Mouse (Mus musculus): ENCODE data around the gene Med12l. TPM values are rescaled to one million over a fixed set of nuclear protein-coding genes. Genes with fewer than 3 reads are reported as not detected.

The Med12l gene
- polyA plus RNA-seq, 1 experiment from 2014 or later = 4.4 TPM

DNA sequence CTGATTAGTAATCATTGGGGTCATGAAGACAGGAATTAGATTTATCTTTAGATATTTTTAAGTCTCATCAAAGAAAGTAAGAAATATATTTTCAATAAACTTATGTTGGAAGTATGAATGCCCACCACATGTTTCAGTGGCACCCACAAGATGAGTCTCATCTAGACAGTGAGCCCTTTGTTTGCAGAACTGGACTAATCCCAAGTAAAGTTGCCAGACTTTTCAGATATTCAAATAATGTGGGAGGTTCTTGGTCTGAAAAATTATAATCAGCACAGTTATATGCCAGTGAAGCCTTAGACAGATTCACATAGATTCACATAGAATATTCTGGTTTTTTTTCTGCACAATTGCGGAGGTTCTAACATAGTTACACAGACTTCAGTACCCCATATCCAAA is 244.8 kb downstream of the Med12l start:
- no peaks in the 10 kb centered on the region for H3K4me1 ChIP-seq
- no peaks in the 10 kb centered on the region for H3K36me3 ChIP-seq
- H3K4me3 ChIP-seq = no peak overlapping the region
- no peaks in the 10 kb centered on the region for H3K27me3 ChIP-seq
- no peak overlapping the region for H3K27ac ChIP-seq (replicated peaks)
- no peaks in the 10 kb centered on the region for H3K9me3 ChIP-seq
- H3K9ac ChIP-seq (replicated peaks) = no peak overlapping the region
- ATAC-seq (ENCODE audit: low FRiP score, low read depth) = no peak
- H3K4me2 ChIP-seq (replicated peaks) = no peak overlapping the region
- WGBS = 95% methylated on average over 1 of the region's 1 CpGs

DNA sequence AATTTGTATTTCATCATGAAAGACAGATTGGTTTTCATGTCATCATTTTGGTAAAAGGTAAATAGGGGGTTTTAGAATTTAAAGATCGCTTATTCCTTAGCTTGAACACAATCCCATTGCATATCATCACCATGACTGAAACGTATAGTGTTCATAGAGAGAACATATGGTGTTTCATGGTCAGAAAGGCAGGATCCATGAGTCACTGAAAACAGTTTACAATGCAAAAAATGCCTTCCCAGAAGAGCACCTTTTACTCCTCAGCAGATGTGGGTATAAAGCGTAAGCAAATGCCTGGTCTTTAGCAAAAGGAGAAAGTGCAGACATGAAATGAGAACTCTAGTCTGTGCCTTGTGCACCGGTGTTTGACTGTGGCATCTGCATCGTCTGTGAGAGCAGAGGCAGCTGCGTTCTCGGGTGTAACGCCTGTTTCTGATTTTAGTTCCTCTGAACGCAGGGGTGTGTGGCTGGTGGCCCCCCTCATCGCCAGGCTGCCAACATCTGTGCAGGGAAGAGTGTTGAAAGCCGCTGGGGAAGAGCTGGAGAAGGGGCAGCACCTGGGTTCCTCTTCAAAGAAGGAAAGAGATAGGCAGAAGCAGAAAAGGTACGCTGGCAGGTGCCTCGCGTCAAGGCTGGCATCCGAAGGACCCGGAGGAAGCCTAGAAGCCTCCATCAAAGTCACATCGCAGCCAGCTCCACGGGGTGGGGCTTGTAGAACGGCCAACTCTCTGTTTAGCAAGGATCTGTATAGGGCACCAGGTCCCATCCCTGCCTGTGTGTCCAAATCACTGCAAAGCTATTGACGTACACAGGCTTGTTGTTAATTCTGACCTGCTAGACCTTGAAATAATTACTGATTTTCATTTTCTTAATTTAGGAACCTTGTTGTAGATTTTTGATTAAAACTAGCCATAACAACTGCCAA is 252.4 kb downstream of the Med12l start:
- peaks cover 9% of the 10 kb centered on the region for H3K4me1 ChIP-seq
- no peak overlapping the region for H3K27ac ChIP-seq (replicated peaks)
- H3K4me2 ChIP-seq (replicated peaks) = no peak overlapping the region
- no peak for ATAC-seq (ENCODE audit: low FRiP score, low read depth)
- H3K4me3 ChIP-seq = no peak overlapping the region
- H3K27me3 ChIP-seq = no peaks in the 10 kb centered on the region
- no peaks in the 10 kb centered on the region for H3K9me3 ChIP-seq
- no peak overlapping the region for H3K9ac ChIP-seq (replicated peaks)
- H3K36me3 ChIP-seq = no peaks in the 10 kb centered on the region
- 83% methylated on average over 20 of the region's 20 CpGs for WGBS

DNA sequence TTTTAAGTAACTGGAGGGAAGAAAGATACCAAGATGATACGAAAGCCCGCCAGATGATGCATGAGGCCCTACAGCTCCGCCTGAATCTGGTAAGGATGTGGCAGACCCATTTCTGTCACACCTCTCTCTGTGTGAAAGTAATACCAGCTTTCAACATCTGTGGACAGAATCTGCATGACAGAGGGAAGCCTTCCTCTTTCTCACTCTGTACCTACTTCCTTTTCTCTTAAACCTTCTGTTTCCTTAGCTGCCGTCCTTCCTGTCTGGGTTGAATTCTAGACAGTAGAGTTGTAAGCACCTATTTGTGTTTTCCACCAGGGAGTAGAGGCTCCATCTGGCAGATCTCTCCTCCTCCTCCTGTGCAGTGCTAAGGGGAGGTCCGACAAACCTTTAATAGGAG is 255.1 kb downstream of the Med12l start:
- H3K36me3 ChIP-seq = 0 out of 2 replicates have a peak, but pooled peaks cover 3% of the 10 kb centered on the region
- H3K4me2 ChIP-seq (replicated peaks) = no peak overlapping the region
- ATAC-seq (ENCODE audit: low FRiP score, low read depth) = no peak
- H3K4me1 ChIP-seq = peaks cover 10% of the 10 kb centered on the region
- H3K9me3 ChIP-seq = no peaks in the 10 kb centered on the region
- no peak overlapping the region for H3K9ac ChIP-seq (replicated peaks)
- no peak overlapping the region for H3K4me3 ChIP-seq
- no peak overlapping the region for H3K27ac ChIP-seq (replicated peaks)
- 75% methylated on average over 5 of the region's 5 CpGs for WGBS
- no peaks in the 10 kb centered on the region for H3K27me3 ChIP-seq

DNA sequence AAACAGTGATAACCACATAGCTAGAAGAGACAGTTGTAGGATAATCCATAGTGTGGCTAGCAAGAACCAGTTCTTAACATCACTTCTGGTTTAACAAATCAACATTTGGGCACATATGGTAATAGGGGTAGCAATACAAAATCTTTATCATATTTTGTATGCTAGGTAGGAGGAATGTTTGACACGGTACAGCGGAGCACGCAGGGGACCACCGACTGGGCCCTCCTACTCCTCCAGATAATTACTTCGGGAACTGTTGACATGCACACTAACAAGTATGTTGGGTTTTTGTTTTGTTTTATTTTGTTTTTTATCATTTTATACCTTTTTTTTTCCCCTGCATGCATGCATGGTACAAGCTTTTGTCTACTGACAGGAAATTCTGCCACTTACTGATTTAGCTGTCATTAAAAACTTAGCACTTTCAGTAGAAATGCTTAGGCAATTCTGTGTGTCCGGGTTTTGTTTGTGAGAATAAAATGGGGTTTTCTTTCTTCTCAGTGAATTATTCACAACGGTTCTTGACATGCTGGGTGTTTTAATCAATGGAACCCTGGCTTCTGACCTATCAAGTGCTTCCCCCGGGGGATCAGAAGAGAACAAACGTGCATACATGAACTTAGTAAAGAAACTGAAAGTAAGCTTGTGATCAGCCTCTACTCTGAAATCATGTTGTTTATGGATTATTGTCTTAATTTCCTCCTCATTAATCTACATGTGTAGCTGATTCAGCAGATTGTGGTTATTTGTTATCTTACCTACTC is 256.3 kb downstream of the Med12l start:
- no peaks in the 10 kb centered on the region for H3K9me3 ChIP-seq
- WGBS = 37% methylated on average over 9 of the region's 9 CpGs
- H3K36me3 ChIP-seq = 0 out of 2 replicates have a peak, but pooled peaks cover 3% of the 10 kb centered on the region
- H3K4me3 ChIP-seq = no peak overlapping the region
- no peak overlapping the region for H3K27ac ChIP-seq (replicated peaks)
- H3K4me1 ChIP-seq = peaks cover 10% of the 10 kb centered on the region
- no peak overlapping the region for H3K4me2 ChIP-seq (replicated peaks)
- no peak overlapping the region for H3K9ac ChIP-seq (replicated peaks)
- ATAC-seq (ENCODE audit: low FRiP score, low read depth) = peak; percentile 55; the same call in 1 of the 2 replicates
- no peaks in the 10 kb centered on the region for H3K27me3 ChIP-seq

DNA sequence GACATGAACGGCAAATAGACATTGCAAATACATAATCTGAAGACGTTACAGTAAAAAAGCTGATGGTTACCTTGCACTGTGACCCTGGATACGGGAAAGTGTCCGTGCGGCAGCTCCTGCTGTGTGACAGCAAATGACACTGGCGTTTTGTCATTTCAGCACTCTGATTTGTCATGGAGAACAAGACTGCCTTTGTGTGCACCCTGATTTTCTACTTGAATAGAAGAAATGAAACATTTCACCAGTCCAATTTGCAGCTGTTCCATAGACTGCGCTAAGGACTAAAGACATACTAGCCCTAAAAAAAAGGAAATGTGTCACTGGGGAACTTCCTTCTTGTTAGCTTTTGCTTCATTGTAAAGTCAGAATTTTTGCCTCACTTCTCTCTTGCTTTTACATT is 257.1 kb downstream of the Med12l start, which contains the start of gene P2ry12:
Gene P2ry12, minus strand, starts transcription at position 168 of the 400 bp plus-strand sequence.
- H3K9ac ChIP-seq (replicated peaks) = no peak within 1 kb of the TSS
- 0 out of 2 replicates have a peak, but pooled peaks cover 3% of the 10 kb centered on the region for H3K36me3 ChIP-seq
- peaks cover 10% of the 10 kb centered on the region for H3K4me1 ChIP-seq
- no peaks in the 10 kb centered on the region for H3K9me3 ChIP-seq
- peak within 1 kb of the TSS; percentile 19; the same call in 1 of the 2 replicates for H3K4me2 ChIP-seq (replicated peaks)
- WGBS = 19% methylated on average over 7 of the region's 7 CpGs
- H3K4me3 ChIP-seq = no peak within 1 kb of the TSS
- no peaks in the 10 kb centered on the region for H3K27me3 ChIP-seq
- ATAC-seq (ENCODE audit: low FRiP score, low read depth) = peak; percentile 79
- H3K27ac ChIP-seq (replicated peaks) = no peak within 1 kb of the TSS

DNA sequence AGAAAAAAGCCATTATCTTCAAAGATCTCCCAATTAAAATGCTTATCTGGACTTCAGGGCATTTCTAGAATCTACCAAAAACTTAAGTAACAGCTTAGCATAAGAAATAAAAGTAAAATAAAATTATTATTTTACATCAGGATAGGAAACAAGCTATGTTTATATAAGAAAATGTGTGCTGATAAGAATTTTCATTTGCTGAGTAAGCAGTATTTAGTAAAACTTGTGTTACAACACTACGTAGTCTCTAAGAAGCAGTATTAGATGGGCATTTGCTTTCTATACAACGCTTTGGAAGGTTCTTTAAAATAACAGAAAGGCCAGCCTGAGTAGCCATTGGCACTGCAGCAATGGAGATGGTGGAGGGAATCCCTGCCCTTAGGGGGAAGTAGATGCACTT is 257.8 kb downstream of the Med12l start:
- Histone ChIP-seq H3K27ac (replicated peaks) (no peak overlapping the region), H3K4me2 (replicated peaks) (no peak overlapping the region), H3K36me3 (0 out of 2 replicates have a peak, but pooled peaks cover 3% of the 10 kb centered on the region), H3K9ac (replicated peaks) (no peak overlapping the region), H3K27me3 (no peaks in the 10 kb centered on the region), H3K4me3 (no peak overlapping the region), H3K9me3 (no peaks in the 10 kb centered on the region), H3K4me1 (peaks cover 10% of the 10 kb centered on the region)
- 84% methylated on average over 2 of the region's 2 CpGs for WGBS
- ATAC-seq (ENCODE audit: low FRiP score, low read depth) = no peak

DNA sequence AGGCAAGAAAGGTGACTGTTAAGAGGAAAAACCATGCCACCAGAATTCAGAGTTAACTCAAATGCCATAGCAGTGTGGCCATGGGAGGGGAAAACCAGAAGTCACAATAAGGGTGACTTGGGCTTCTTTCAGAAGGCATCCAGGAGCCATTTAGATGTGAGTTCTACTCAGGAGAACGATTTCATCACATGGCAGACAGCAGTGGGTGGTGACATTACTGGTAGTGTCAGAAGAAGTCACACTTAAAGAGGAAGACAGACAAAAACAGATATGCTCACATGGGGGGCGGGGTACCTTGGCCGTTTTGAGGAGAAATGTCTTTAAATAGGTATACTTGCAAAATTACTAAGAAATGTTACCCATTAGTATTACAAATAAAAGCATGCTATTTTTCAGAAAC is 258.4 kb downstream of the Med12l start:
- H3K9me3 ChIP-seq = no peaks in the 10 kb centered on the region
- H3K27ac ChIP-seq (replicated peaks) = no peak overlapping the region
- no peak overlapping the region for H3K4me2 ChIP-seq (replicated peaks)
- no peak overlapping the region for H3K9ac ChIP-seq (replicated peaks)
- ATAC-seq (ENCODE audit: low FRiP score, low read depth) = no peak
- H3K27me3 ChIP-seq = no peaks in the 10 kb centered on the region
- 0 out of 2 replicates have a peak, but pooled peaks cover 3% of the 10 kb centered on the region for H3K36me3 ChIP-seq
- H3K4me1 ChIP-seq = peaks cover 10% of the 10 kb centered on the region
- WGBS = 87% methylated on average over 3 of the region's 3 CpGs
- H3K4me3 ChIP-seq = no peak overlapping the region

DNA sequence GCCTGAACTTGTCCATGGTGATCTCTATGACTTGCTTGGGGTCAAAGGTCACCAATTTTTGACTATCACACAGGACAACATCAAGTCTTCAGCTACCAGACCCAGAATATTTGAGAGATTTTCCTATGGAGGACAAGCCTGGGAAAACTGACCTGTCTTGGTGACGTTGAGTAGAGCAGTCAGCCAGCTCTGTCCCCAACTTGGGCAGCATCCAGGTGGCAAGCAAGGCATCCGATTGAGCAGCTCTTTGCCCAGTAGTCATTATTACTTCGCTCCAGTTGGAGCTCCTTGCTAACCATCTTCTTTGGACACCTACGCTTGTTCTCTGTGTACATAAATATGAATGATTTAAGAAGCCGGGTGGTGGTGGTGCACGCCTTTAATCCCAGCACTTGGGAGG is 265.2 kb downstream of the Med12l start:
- H3K27me3 ChIP-seq = no peaks in the 10 kb centered on the region
- no peak overlapping the region for H3K27ac ChIP-seq (replicated peaks)
- H3K4me3 ChIP-seq = no peak overlapping the region
- H3K36me3 ChIP-seq = no peaks in the 10 kb centered on the region
- H3K4me2 ChIP-seq (replicated peaks) = no peak overlapping the region
- no peak overlapping the region for H3K9ac ChIP-seq (replicated peaks)
- no peaks in the 10 kb centered on the region for H3K4me1 ChIP-seq
- 90% methylated on average over 6 of the region's 6 CpGs for WGBS
- no peaks in the 10 kb centered on the region for H3K9me3 ChIP-seq
- no peak for ATAC-seq (ENCODE audit: low FRiP score, low read depth)

DNA sequence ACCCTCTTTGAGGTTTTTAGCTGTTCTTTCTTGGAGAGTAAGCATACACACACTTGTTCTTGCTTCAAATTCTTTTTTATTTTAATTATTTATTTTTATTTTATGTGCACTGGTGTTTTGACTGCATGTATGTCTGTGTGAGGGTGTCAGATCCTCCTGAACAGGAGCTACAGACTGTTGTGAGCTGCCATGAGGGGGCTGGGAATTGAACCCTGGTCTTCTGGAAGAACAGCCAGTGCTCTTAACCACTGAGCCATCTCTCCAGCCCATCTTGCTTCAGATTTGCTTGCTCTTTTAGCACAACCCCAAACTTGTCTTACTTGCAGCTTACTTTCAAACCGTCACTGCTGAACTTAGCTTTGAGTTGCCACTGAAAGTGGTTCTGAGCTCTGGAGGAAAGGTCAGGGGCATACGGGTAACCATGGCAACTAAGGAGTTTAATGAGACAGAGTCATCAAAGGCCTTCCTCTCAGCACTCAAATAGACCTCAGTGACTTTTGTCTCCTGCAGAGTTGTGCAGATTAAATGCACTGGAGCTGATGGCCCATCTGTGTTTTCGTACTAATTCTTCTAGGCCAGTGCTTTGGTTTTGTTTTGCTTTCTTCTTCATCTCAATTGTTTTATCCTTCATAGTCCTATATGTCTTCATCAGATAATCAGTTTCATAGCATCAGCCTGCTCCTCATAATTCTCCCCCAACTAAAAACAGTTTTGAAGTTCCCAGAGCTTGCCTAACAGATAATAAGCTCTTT is 272.1 kb downstream of the Med12l start:
- H3K4me2 ChIP-seq (replicated peaks) = no peak overlapping the region
- H3K27ac ChIP-seq (replicated peaks) = 0 out of 2 replicates have a peak overlapping the region, but pooled peaks have one; percentile 27
- ATAC-seq (ENCODE audit: low FRiP score, low read depth) = peak; percentile 44; the same call in 1 of the 2 replicates
- H3K9ac ChIP-seq (replicated peaks) = no peak overlapping the region
- H3K4me1 ChIP-seq = peaks cover 8% of the 10 kb centered on the region; the same call in 1 of the 2 replicates
- 15% methylated on average over 3 of the region's 3 CpGs for WGBS
- H3K36me3 ChIP-seq = no peaks in the 10 kb centered on the region
- H3K4me3 ChIP-seq = no peak overlapping the region
- H3K27me3 ChIP-seq = no peaks in the 10 kb centered on the region
- no peaks in the 10 kb centered on the region for H3K9me3 ChIP-seq

DNA sequence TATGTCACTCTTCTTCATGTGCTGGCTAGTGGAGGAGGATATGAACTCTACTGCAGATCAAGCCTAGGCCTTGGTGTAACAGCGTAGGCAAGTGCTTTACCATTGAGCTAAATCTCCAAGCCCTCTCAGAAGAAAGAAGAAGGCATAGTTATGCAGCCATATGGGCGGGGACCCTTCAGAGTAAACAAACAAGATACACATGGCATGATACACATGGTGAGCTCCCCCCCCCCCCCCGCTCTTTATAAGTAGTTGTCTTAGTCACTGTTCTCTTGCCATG is 272.6 kb downstream of the Med12l start:
- WGBS = 73% methylated on average over 3 of the region's 3 CpGs
- no peak for ATAC-seq (ENCODE audit: low FRiP score, low read depth)

DNA sequence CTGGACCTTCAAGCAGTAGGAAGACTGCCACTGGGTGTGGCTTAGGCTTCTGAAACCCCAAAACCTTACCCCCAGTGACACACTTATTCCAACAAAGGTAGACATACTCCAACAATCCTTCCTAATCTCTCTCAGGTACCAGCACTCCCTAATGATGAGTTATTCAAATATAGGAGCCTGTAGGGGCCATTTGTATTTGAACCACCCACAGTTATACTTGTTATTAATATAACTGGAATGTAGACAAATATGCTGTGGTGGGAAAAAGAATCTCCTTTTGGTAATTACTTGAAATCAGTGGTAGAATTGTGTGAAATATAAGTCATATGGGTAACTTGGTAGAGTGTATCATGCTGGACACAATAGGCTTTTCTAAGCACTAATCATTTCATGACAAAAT is 273.0 kb downstream of the Med12l start:
- H3K36me3 ChIP-seq = no peaks in the 10 kb centered on the region
- H3K9me3 ChIP-seq = no peaks in the 10 kb centered on the region
- no peak overlapping the region for H3K9ac ChIP-seq (replicated peaks)
- H3K27ac ChIP-seq (replicated peaks) = no peak overlapping the region
- H3K4me3 ChIP-seq = no peak overlapping the region
- H3K27me3 ChIP-seq = no peaks in the 10 kb centered on the region
- ATAC-seq (ENCODE audit: low FRiP score, low read depth) = no peak
- H3K4me2 ChIP-seq (replicated peaks) = no peak overlapping the region
- H3K4me1 ChIP-seq = peaks cover 8% of the 10 kb centered on the region; the same call in 1 of the 2 replicates

More for the DNA sequence above, 272.6 kb downstream of the Med12l start:
- no peaks in the 10 kb centered on the region for H3K9me3 ChIP-seq
- H3K4me1 ChIP-seq = peaks cover 8% of the 10 kb centered on the region; the same call in 1 of the 2 replicates
- H3K4me2 ChIP-seq (replicated peaks) = no peak overlapping the region
- H3K36me3 ChIP-seq = no peaks in the 10 kb centered on the region
- H3K27ac ChIP-seq (replicated peaks) = 0 out of 2 replicates have a peak overlapping the region, but pooled peaks have one; percentile 27
- no peaks in the 10 kb centered on the region for H3K27me3 ChIP-seq
- no peak overlapping the region for H3K4me3 ChIP-seq
- no peak overlapping the region for H3K9ac ChIP-seq (replicated peaks)
